In genomic region chr2:174264248-174264647, GRCm38 (mm10) we compare ENCODE assay signal across 27 mouse cellular contexts.
"Had no signal": no experiment of that assay in that cellular context is flagged by ENCODE, and none has a peak within 500 bp of the region (broad histone marks: within the 10 kb centered on the region; RNA-seq: fewer than 3 reads in every experiment).

No protein-coding gene starts in this region.

- H3K27ac ChIP-seq: limb, embryonic 10.5 days; limb, embryonic 12.5 days; limb, embryonic 13.5 days; limb, embryonic 15.5 days; liver, embryonic 12.5 days; liver, embryonic 13.5 days; liver, embryonic 14.5 days; liver, embryonic 15.5 days; lung, embryonic 15.5 days; macrophage; midbrain, embryonic 10.5 days; midbrain, embryonic 12.5 days; midbrain, embryonic 13.5 days; midbrain, embryonic 15.5 days had no signal

- H3K9ac ChIP-seq: limb, embryonic 12.5 days; limb, embryonic 13.5 days; limb, embryonic 15.5 days; liver, embryonic 12.5 days; liver, embryonic 13.5 days; liver, embryonic 14.5 days; liver, embryonic 15.5 days; liver, postnatal 0 days; lung, embryonic 14.5 days; lung, embryonic 15.5 days; midbrain, embryonic 12.5 days; midbrain, embryonic 13.5 days; midbrain, embryonic 15.5 days had no signal

- H3K4me3 ChIP-seq: limb, embryonic 10.5 days; limb, embryonic 12.5 days; limb, embryonic 13.5 days; limb, embryonic 15.5 days; liver, embryonic 12.5 days; liver, embryonic 13.5 days; liver, embryonic 15.5 days; lung, embryonic 15.5 days; megakaryocyte, embryonic 14.5 days; midbrain, embryonic 10.5 days; midbrain, embryonic 12.5 days; midbrain, embryonic 13.5 days; midbrain, embryonic 15.5 days; myocyte had no signal

- H3K9me3 ChIP-seq: limb, embryonic 10.5 days; limb, embryonic 12.5 days; limb, embryonic 13.5 days; limb, embryonic 15.5 days; liver, embryonic 12.5 days; liver, embryonic 13.5 days; liver, embryonic 15.5 days; lung, embryonic 15.5 days; megakaryocyte, embryonic 14.5 days; midbrain, embryonic 10.5 days; midbrain, embryonic 12.5 days; midbrain, embryonic 13.5 days; midbrain, embryonic 15.5 days had no signal

- H3K4me1 ChIP-seq: liver, embryonic 12.5 days; liver, embryonic 13.5 days; liver, embryonic 15.5 days; lung, embryonic 15.5 days had no signal

- DNase-seq: left cerebral cortex, postnatal 4 days; liver; liver, embryonic 13.5 days; liver, postnatal 0 days; lung, adult 18-20 months; lung, adult 2 months; lung, postnatal 10 days; lung, postnatal 14 days; lung, postnatal 36 days; lung, postnatal 4 days; midbrain, embryonic 14.5 days had no signal

- H3K36me3 ChIP-seq: midbrain, embryonic 15.5 days had no signal

- H3K27me3 ChIP-seq: limb, embryonic 12.5 days; limb, embryonic 13.5 days; limb, embryonic 15.5 days; liver, embryonic 12.5 days; liver, embryonic 13.5 days; lung, embryonic 15.5 days; midbrain, embryonic 12.5 days; midbrain, embryonic 13.5 days; midbrain, embryonic 15.5 days had no signal
